Mouse (Mus musculus): ENCODE data around the gene Rpa3. TPM values are rescaled to one million over a fixed set of nuclear protein-coding genes. Genes with fewer than 3 reads are reported as not detected.
A peak's percentile ranks its signal among the peaks of the same experiment; 100 is the strongest.

Gene Rpa3
- polyA plus RNA-seq, 1 experiment, result not detected

- Histone ChIP-seq H3K27ac (ENCODE audit: insufficient read depth, low read depth, low read length) (no peak overlapping the region), H3K4me1 (ENCODE audit: control insufficient read depth, insufficient read depth, low read length) (no peaks in the 10 kb centered on the region), H3K4me3 (ENCODE audit: insufficient read depth, low read depth, low read length) (no peak overlapping the region)
- TF ChIP-seq CTCF (IDR thresholded peaks at IDR 0.05; ENCODE audit: insufficient read depth, low read depth, low read length) (no peak), POLR2A (IDR thresholded peaks at IDR 0.05; ENCODE audit: insufficient read depth, low read depth, low read length) (no peak)
- WGBS, result 87% methylated on average over 4 of the region's 4 CpGs
Measured at GRCm38 (mm10) chr6:8283255-8283654, 24.3 kb upstream of the Rpa3 start.

GRCm38 (mm10) chr6:8278426-8279002 is 19.5 kb upstream of the Rpa3 start:
- no peak overlapping the region for H3K27ac ChIP-seq (ENCODE audit: insufficient read depth, low read depth, low read length)
- 79% methylated on average over 5 of the region's 5 CpGs for WGBS
- no peak overlapping the region for H3K4me3 ChIP-seq (ENCODE audit: insufficient read depth, low read depth, low read length)
- H3K4me1 ChIP-seq (ENCODE audit: control insufficient read depth, insufficient read depth, low read length), result no peaks in the 10 kb centered on the region
- TF ChIP-seq CTCF (IDR thresholded peaks at IDR 0.05; ENCODE audit: insufficient read depth, low read depth, low read length), result no peak
- no peak for TF ChIP-seq POLR2A (IDR thresholded peaks at IDR 0.05; ENCODE audit: insufficient read depth, low read depth, low read length)

- 96% methylated on average over 4 of the region's 4 CpGs for WGBS
- Histone ChIP-seq H3K4me1 (ENCODE audit: control insufficient read depth, insufficient read depth, low read length) (no peaks in the 10 kb centered on the region), H3K27ac (ENCODE audit: insufficient read depth, low read depth, low read length) (no peak overlapping the region), H3K4me3 (ENCODE audit: insufficient read depth, low read depth, low read length) (no peak overlapping the region)
- TF ChIP-seq CTCF (IDR thresholded peaks at IDR 0.05; ENCODE audit: insufficient read depth, low read depth, low read length), result no peak
Measured at GRCm38 (mm10) chr6:8276431-8276830, 17.5 kb upstream of the Rpa3 start.

GRCm38 (mm10) chr6:8275098-8275497 is 16.1 kb upstream of the Rpa3 start:
- H3K4me1 ChIP-seq (ENCODE audit: control insufficient read depth, insufficient read depth, low read length), result no peaks in the 10 kb centered on the region
- WGBS, result 0% methylated on average over 1 of the region's 1 CpGs
- no peak overlapping the region for H3K27ac ChIP-seq (ENCODE audit: insufficient read depth, low read depth, low read length)
- H3K4me3 ChIP-seq (ENCODE audit: insufficient read depth, low read depth, low read length), result no peak overlapping the region
- no peak for TF ChIP-seq POLR2A (IDR thresholded peaks at IDR 0.05; ENCODE audit: insufficient read depth, low read depth, low read length)

- peak; percentile 62; the same call in 1 of the 2 replicates for TF ChIP-seq CTCF (IDR thresholded peaks at IDR 0.05; ENCODE audit: insufficient read depth, low read depth, low read length)
- no peak for TF ChIP-seq POLR2A (IDR thresholded peaks at IDR 0.05; ENCODE audit: insufficient read depth, low read depth, low read length)
- Histone ChIP-seq H3K27ac (ENCODE audit: insufficient read depth, low read depth, low read length) (no peak overlapping the region), H3K4me3 (ENCODE audit: insufficient read depth, low read depth, low read length) (no peak overlapping the region), H3K4me1 (ENCODE audit: control insufficient read depth, insufficient read depth, low read length) (no peaks in the 10 kb centered on the region)
- WGBS, result 55% methylated on average over 6 of the region's 6 CpGs
Measured at GRCm38 (mm10) chr6:8274387-8275054, 15.5 kb upstream of the Rpa3 start.

- no peak overlapping the region for H3K4me3 ChIP-seq (ENCODE audit: insufficient read depth, low read depth, low read length)
- H3K4me1 ChIP-seq (ENCODE audit: control insufficient read depth, insufficient read depth, low read length), result no peaks in the 10 kb centered on the region
- TF ChIP-seq POLR2A (IDR thresholded peaks at IDR 0.05; ENCODE audit: insufficient read depth, low read depth, low read length), result no peak
- TF ChIP-seq CTCF (IDR thresholded peaks at IDR 0.05; ENCODE audit: insufficient read depth, low read depth, low read length), result no peak
- H3K27ac ChIP-seq (ENCODE audit: insufficient read depth, low read depth, low read length), result no peak overlapping the region
- 64% methylated on average over 3 of the region's 3 CpGs for WGBS
Measured at GRCm38 (mm10) chr6:8271047-8271446, 12.1 kb upstream of the Rpa3 start.

GRCm38 (mm10) chr6:8259667-8260044 is 683 bp upstream of the Rpa3 start:
- 0% methylated on average over 8 of the region's 8 CpGs for WGBS
- Histone ChIP-seq H3K4me1 (ENCODE audit: control insufficient read depth, insufficient read depth, low read length) (no peaks in the 10 kb centered on the region), H3K27ac (ENCODE audit: insufficient read depth, low read depth, low read length) (peak overlapping the region; percentile 89), H3K4me3 (ENCODE audit: insufficient read depth, low read depth, low read length) (peak overlapping the region; percentile 98)
- no peak for TF ChIP-seq POLR2A (IDR thresholded peaks at IDR 0.05; ENCODE audit: insufficient read depth, low read depth, low read length)
- TF ChIP-seq CTCF (IDR thresholded peaks at IDR 0.05; ENCODE audit: insufficient read depth, low read depth, low read length), result no peak

GRCm38 (mm10) chr6:8258316-8258715 is 657 bp downstream of the Rpa3 start:
- TF ChIP-seq POLR2A (IDR thresholded peaks at IDR 0.05; ENCODE audit: insufficient read depth, low read depth, low read length) (no peak), CTCF (IDR thresholded peaks at IDR 0.05; ENCODE audit: insufficient read depth, low read depth, low read length) (no peak)
- H3K4me1 ChIP-seq (ENCODE audit: control insufficient read depth, insufficient read depth, low read length), result no peaks in the 10 kb centered on the region
- H3K27ac ChIP-seq (ENCODE audit: insufficient read depth, low read depth, low read length), result peak overlapping the region; percentile 86; the same call in 1 of the 2 replicates
- WGBS, result 4% methylated on average over 6 of the region's 6 CpGs
- peak overlapping the region; percentile 99 for H3K4me3 ChIP-seq (ENCODE audit: insufficient read depth, low read depth, low read length)

GRCm38 (mm10) chr6:8228596-8228995 is 30.4 kb downstream of the Rpa3 start:
- 84% methylated on average over 3 of the region's 3 CpGs for WGBS
- TF ChIP-seq POLR2A (IDR thresholded peaks at IDR 0.05; ENCODE audit: insufficient read depth, low read depth, low read length), result no peak
- no peak for TF ChIP-seq CTCF (IDR thresholded peaks at IDR 0.05; ENCODE audit: insufficient read depth, low read depth, low read length)
- Histone ChIP-seq H3K27ac (ENCODE audit: insufficient read depth, low read depth, low read length) (no peak overlapping the region), H3K4me1 (ENCODE audit: control insufficient read depth, insufficient read depth, low read length) (0 out of 2 replicates have a peak, but pooled peaks cover 2% of the 10 kb centered on the region), H3K4me3 (ENCODE audit: insufficient read depth, low read depth, low read length) (no peak overlapping the region)

Measured in olfactory bulb, adult 2 months (tissue).